Mouse (Mus musculus): ENCODE measurements at regions not wholly inside any gene's neighbourhood (a gene's known extent, or its start where the extent isn't known, plus 50 kb on each side); places are given as distances from the start of the nearest gene placed in this dataset.

DNA sequence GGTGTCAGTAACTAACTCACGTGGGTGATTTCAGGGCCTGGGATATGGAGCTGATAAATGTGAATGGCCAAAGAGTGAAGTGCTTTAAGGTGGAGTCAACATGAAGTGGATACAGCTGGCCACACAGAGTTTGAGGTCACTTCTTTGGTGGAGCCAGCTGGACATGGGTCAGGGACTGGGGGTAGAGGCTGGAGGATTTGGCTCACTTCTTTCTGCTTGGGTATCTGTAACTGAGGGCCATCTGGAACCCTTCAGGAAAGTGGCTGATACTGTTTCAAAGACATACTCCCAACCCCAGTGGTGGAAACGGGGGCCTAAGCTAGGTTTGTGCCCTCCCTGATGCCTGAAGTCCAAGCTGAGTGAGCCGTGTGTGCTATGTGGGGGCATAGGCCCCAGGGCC is 90.1 kb upstream of the 1700021F07Rik start:
- H3K9ac ChIP-seq (ENCODE audit: low read length): no peak overlapping the region
- H3K36me3 ChIP-seq (ENCODE audit: control insufficient read depth, insufficient read depth, low read length): no peaks in the 10 kb centered on the region
- no peaks in the 10 kb centered on the region for H3K9me3 ChIP-seq (ENCODE audit: control insufficient read depth, low read length)
- ATAC-seq (ENCODE audit: insufficient number of reproducible peaks, insufficient read depth, low FRiP score, low read depth): no peak
- no peak overlapping the region for H3K4me3 ChIP-seq (ENCODE audit: control insufficient read depth in 1 of 2, insufficient read depth in 1 of 2, low read depth in 1 of 2, low read length in 2 of 2)
- H3K4me2 ChIP-seq (ENCODE audit: low read length): no peak overlapping the region
- H3K27me3 ChIP-seq (ENCODE audit: control insufficient read depth, insufficient read depth, low read length): no peaks in the 10 kb centered on the region
- 27% methylated on average over 3 of the region's 3 CpGs for WGBS
- no peak overlapping the region for H3K27ac ChIP-seq (replicated peaks in 1 of 2; ENCODE audit: control insufficient read depth in 1 of 2, insufficient read depth in 1 of 2, low read depth in 2 of 2, low read length in 2 of 2)
- H3K4me1 ChIP-seq (ENCODE audit: control insufficient read depth in 2 of 2, insufficient read depth in 2 of 2, low read length in 2 of 2): no peaks in the 10 kb centered on the region; a peak in 1 of 4 replicates

DNA sequence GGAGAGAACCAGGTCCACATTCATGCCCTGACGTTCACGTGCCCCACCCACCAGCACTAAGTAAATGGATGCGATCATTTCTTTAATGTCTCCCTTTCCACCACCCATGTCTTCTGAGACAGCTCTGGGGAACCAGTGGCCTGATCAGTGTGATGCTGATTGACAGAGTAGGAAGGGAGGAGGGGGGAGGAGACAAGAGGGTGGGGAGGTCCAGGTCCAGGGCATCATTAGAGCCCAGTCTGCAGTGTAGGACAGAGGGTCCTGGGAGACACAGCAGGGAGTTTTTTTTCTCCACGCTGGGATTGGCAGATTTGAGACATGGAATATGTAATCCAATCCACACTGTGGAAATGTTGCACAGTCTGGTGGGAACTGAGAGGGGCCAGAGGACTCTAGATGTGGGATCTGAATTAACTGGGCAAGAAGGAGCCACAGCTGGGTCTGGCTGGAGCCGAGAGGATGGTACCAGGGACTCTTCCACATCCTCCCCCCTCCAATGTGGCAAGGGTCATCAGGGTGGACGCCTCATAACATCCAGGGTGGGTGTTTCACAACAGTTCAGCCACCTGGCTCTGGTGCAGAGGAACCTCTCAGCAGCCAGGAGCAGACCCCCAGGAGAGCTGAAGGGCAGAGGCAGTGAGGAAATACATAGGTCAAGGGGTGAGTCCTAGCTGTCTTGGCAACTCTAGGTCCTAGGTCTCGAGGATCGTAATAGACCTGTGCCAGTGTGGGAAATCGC is 89.3 kb upstream of the 1700021F07Rik start:
- Histone ChIP-seq H3K36me3 (ENCODE audit: control insufficient read depth, insufficient read depth, low read length) (no peaks in the 10 kb centered on the region), H3K27ac (replicated peaks in 1 of 2; ENCODE audit: control insufficient read depth in 1 of 2, insufficient read depth in 1 of 2, low read depth in 2 of 2, low read length in 2 of 2) (no peak overlapping the region), H3K4me2 (ENCODE audit: low read length) (no peak overlapping the region), H3K4me3 (ENCODE audit: control insufficient read depth in 1 of 2, insufficient read depth in 1 of 2, low read depth in 1 of 2, low read length in 2 of 2) (no peak overlapping the region), H3K27me3 (ENCODE audit: control insufficient read depth, insufficient read depth, low read length) (no peaks in the 10 kb centered on the region), H3K4me1 (ENCODE audit: control insufficient read depth in 2 of 2, insufficient read depth in 2 of 2, low read length in 2 of 2) (no peaks in the 10 kb centered on the region; a peak in 1 of 4 replicates), H3K9ac (ENCODE audit: low read length) (no peak overlapping the region), H3K9me3 (ENCODE audit: control insufficient read depth, low read length) (no peaks in the 10 kb centered on the region)
- ATAC-seq (ENCODE audit: insufficient number of reproducible peaks, insufficient read depth, low FRiP score, low read depth): peak; percentile 32; the same call in 1 of the 2 replicates
- WGBS: 81% methylated on average over 9 of the region's 9 CpGs

DNA sequence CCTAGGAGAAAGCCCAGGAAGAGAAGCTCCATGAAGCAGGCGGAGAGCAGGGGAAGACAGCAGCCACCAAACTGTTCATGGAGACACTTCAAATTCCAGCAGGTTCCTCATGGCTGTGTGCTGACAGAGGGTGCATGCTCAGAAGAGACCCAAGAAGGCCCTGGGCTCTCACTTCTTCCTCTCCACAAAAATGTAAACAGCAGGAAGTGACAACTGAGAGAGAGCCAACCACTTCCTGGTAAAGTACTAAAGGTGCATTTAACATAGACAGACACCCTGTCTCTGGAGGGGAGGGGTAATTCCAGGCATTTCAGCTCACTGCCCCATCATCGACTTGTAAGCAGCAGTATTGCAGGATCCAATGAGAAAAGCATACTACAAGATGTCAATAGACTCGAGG is 85.8 kb upstream of the 1700021F07Rik start:
- Histone ChIP-seq H3K4me3 (ENCODE audit: control insufficient read depth in 1 of 2, insufficient read depth in 1 of 2, low read depth in 1 of 2, low read length in 2 of 2) (no peak overlapping the region), H3K9ac (ENCODE audit: low read length) (no peak overlapping the region), H3K9me3 (ENCODE audit: control insufficient read depth, low read length) (no peaks in the 10 kb centered on the region), H3K4me1 (ENCODE audit: control insufficient read depth in 2 of 2, insufficient read depth in 2 of 2, low read length in 2 of 2) (no peaks in the 10 kb centered on the region; a peak in 1 of 4 replicates), H3K36me3 (ENCODE audit: control insufficient read depth, insufficient read depth, low read length) (no peaks in the 10 kb centered on the region), H3K27me3 (ENCODE audit: control insufficient read depth, insufficient read depth, low read length) (no peaks in the 10 kb centered on the region), H3K4me2 (ENCODE audit: low read length) (no peak overlapping the region), H3K27ac (replicated peaks in 1 of 2; ENCODE audit: control insufficient read depth in 1 of 2, insufficient read depth in 1 of 2, low read depth in 2 of 2, low read length in 2 of 2) (no peak overlapping the region)
- ATAC-seq (ENCODE audit: insufficient number of reproducible peaks, insufficient read depth, low FRiP score, low read depth): no peak
- WGBS: 67% methylated on average over 3 of the region's 3 CpGs

DNA sequence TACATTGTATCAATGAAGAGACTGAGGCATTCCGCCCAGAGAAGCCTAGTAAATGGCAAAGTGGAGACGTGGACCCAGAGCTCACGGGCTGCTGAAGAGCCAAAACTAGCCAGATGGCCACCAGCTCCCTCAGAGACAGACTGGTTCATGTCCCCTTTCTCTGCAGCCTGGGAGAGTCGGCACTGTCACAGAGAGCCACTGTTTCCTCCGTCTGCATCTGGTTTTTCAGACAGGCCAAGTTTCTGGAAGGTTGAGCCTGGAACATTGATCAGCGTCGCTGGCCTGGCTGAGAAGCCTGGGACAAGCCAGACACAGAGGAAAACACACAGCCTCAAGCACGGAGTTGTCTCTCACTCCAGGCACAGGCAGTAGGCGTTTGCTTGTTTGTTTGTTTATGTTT is 83.4 kb upstream of the 1700021F07Rik start:
- 58% methylated on average over 9 of the region's 9 CpGs for WGBS

GRCm38 (mm10) chr2:173442056-173442455 is 80.3 kb upstream of the 1700021F07Rik start:
- Histone ChIP-seq H3K9ac (ENCODE audit: low read length) (no peak overlapping the region), H3K4me2 (ENCODE audit: low read length) (no peak overlapping the region), H3K4me3 (ENCODE audit: control insufficient read depth in 1 of 2, insufficient read depth in 1 of 2, low read depth in 1 of 2, low read length in 2 of 2) (no peak overlapping the region), H3K27ac (replicated peaks in 1 of 2; ENCODE audit: control insufficient read depth in 1 of 2, insufficient read depth in 1 of 2, low read depth in 2 of 2, low read length in 2 of 2) (no peak overlapping the region), H3K4me1 (ENCODE audit: control insufficient read depth in 2 of 2, insufficient read depth in 2 of 2, low read length in 2 of 2) (no peaks in the 10 kb centered on the region; a peak in 1 of 4 replicates), H3K9me3 (ENCODE audit: control insufficient read depth, low read length) (peaks cover 2% of the 10 kb centered on the region; the same call in 1 of the 2 replicates), H3K36me3 (ENCODE audit: control insufficient read depth, insufficient read depth, low read length) (no peaks in the 10 kb centered on the region), H3K27me3 (ENCODE audit: control insufficient read depth, insufficient read depth, low read length) (0 out of 2 replicates have a peak, but pooled peaks cover 5% of the 10 kb centered on the region)
- no peak for ATAC-seq (ENCODE audit: insufficient number of reproducible peaks, insufficient read depth, low FRiP score, low read depth)
- 63% methylated on average over 11 of the region's 11 CpGs for WGBS

More for the DNA sequence above, 83.4 kb upstream of the 1700021F07Rik start:
- no peaks in the 10 kb centered on the region for H3K36me3 ChIP-seq (ENCODE audit: control insufficient read depth, insufficient read depth, low read length)
- H3K27me3 ChIP-seq (ENCODE audit: control insufficient read depth, insufficient read depth, low read length): 0 out of 2 replicates have a peak, but pooled peaks cover 3% of the 10 kb centered on the region
- no peak overlapping the region for H3K9ac ChIP-seq (ENCODE audit: low read length)
- no peaks in the 10 kb centered on the region for H3K9me3 ChIP-seq (ENCODE audit: control insufficient read depth, low read length)
- H3K4me1 ChIP-seq (ENCODE audit: control insufficient read depth in 2 of 2, insufficient read depth in 2 of 2, low read length in 2 of 2): no peaks in the 10 kb centered on the region; a peak in 1 of 4 replicates
- H3K4me3 ChIP-seq (ENCODE audit: control insufficient read depth in 1 of 2, insufficient read depth in 1 of 2, low read depth in 1 of 2, low read length in 2 of 2): no peak overlapping the region
- H3K27ac ChIP-seq (replicated peaks in 1 of 2; ENCODE audit: control insufficient read depth in 1 of 2, insufficient read depth in 1 of 2, low read depth in 2 of 2, low read length in 2 of 2): 0 out of 4 replicates have a peak overlapping the region, but pooled peaks have one; percentile 10 to 12
- no peak for ATAC-seq (ENCODE audit: insufficient number of reproducible peaks, insufficient read depth, low FRiP score, low read depth)
- no peak overlapping the region for H3K4me2 ChIP-seq (ENCODE audit: low read length)

GRCm38 (mm10) chr2:173443262-173443661 is 79.1 kb upstream of the 1700021F07Rik start:
- no peaks in the 10 kb centered on the region for H3K36me3 ChIP-seq (ENCODE audit: control insufficient read depth, insufficient read depth, low read length)
- no peak overlapping the region for H3K27ac ChIP-seq (replicated peaks in 1 of 2; ENCODE audit: control insufficient read depth in 1 of 2, insufficient read depth in 1 of 2, low read depth in 2 of 2, low read length in 2 of 2)
- no peak overlapping the region for H3K4me2 ChIP-seq (ENCODE audit: low read length)
- H3K9me3 ChIP-seq (ENCODE audit: control insufficient read depth, low read length): peaks cover 6% of the 10 kb centered on the region
- no peak overlapping the region for H3K9ac ChIP-seq (ENCODE audit: low read length)
- no peaks in the 10 kb centered on the region; a peak in 1 of 4 replicates for H3K4me1 ChIP-seq (ENCODE audit: control insufficient read depth in 2 of 2, insufficient read depth in 2 of 2, low read length in 2 of 2)
- 0 out of 2 replicates have a peak, but pooled peaks cover 5% of the 10 kb centered on the region for H3K27me3 ChIP-seq (ENCODE audit: control insufficient read depth, insufficient read depth, low read length)
- no peak for ATAC-seq (ENCODE audit: insufficient number of reproducible peaks, insufficient read depth, low FRiP score, low read depth)
- WGBS: 72% methylated on average over 10 of the region's 10 CpGs
- no peak overlapping the region for H3K4me3 ChIP-seq (ENCODE audit: control insufficient read depth in 1 of 2, insufficient read depth in 1 of 2, low read depth in 1 of 2, low read length in 2 of 2)

DNA sequence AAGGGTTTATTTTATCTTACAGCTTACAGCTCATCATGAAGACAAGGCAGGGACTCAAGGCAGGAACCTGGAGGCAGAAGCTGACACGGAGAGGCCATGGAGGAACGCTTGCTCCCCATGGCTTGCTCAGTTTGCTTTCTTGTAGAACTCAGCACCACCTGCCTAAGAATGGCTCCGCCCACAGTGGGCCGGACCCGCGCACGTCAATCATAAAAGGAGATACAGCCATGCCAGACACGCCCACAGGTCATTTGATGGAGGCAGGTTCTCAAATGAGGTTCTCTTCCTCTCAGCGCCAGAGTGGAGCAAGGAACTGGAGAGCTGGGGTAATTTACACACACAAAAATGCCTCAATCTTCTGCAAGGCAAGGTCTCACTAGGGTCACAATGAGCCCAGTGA is 78.0 kb upstream of the 1700021F07Rik start:
- Histone ChIP-seq H3K9ac (ENCODE audit: low read length) (no peak overlapping the region), H3K27ac (replicated peaks in 1 of 2; ENCODE audit: control insufficient read depth in 1 of 2, insufficient read depth in 1 of 2, low read depth in 2 of 2, low read length in 2 of 2) (no peak overlapping the region), H3K4me3 (ENCODE audit: control insufficient read depth in 1 of 2, insufficient read depth in 1 of 2, low read depth in 1 of 2, low read length in 2 of 2) (no peak overlapping the region), H3K4me2 (ENCODE audit: low read length) (no peak overlapping the region), H3K9me3 (ENCODE audit: control insufficient read depth, low read length) (peaks cover 6% of the 10 kb centered on the region), H3K36me3 (ENCODE audit: control insufficient read depth, insufficient read depth, low read length) (no peaks in the 10 kb centered on the region), H3K27me3 (ENCODE audit: control insufficient read depth, insufficient read depth, low read length) (0 out of 2 replicates have a peak, but pooled peaks cover 5% of the 10 kb centered on the region), H3K4me1 (ENCODE audit: control insufficient read depth in 2 of 2, insufficient read depth in 2 of 2, low read length in 2 of 2) (no peaks in the 10 kb centered on the region)
- 81% methylated on average over 9 of the region's 9 CpGs for WGBS
- no peak for ATAC-seq (ENCODE audit: insufficient number of reproducible peaks, insufficient read depth, low FRiP score, low read depth)

Measured in heart, embryonic 14.5 days (tissue).